In the genomic region with DNA sequence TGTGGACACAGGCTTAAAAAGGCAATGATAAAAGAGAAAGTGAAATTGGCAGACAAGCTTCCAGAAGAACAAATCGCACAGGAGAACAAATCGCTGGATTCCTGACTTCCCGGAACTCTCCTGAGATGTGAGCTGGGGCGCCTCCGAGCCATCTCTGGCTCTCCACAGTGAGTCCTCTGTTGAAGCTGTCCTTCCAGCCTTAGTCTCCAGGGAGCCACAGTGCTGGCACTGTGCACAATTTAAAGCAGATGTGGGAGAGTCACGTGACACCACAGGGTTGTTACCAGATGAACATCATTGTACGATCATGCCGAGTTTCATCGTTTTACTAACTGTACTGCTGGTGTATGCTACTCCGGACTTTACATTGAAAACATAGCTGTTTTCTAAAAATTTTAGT, we compare ENCODE assay signal across 12 mouse cellular contexts.
DNase-seq lines count a peak whose midpoint lies in the region; ATAC-seq lines count a peak whose summit lies in the region.
"Had no signal": no experiment of that assay in that cellular context is flagged by ENCODE, and none has a peak within 500 bp of the region (broad histone marks: within the 10 kb centered on the region; RNA-seq: fewer than 3 reads in every experiment).

No protein-coding gene starts in this region.

- no peaks in the 10 kb centered on the region for H3K27me3 ChIP-seq in embryonic facial prominence, embryonic 11.5 days (ENCODE audit: control insufficient read depth, insufficient read depth, low read length)
- H3K27me3 ChIP-seq in limb, embryonic 15.5 days, result no peaks in the 10 kb centered on the region
- H3K27me3 ChIP-seq: neural tube, embryonic 12.5 days had no signal

- DNase-seq in layer of hippocampus, adult 11-12 months (ENCODE audit: low spot score), result peak; percentile 19
- no peak for DNase-seq in layer of hippocampus, postnatal 36 days
- peak; percentile 83 for DNase-seq in embryonic facial prominence, embryonic 11.5 days (ENCODE audit: low spot score)
- DNase-seq in heart, adult 8-10 months (ENCODE audit: low spot score), result peak; percentile 25
- no peak for DNase-seq in cerebellum, adult 18-20 months
- DNase-seq: lung, postnatal 4 days; spleen, adult 18-20 months; thymus, postnatal 25 days had no signal

- peak; percentile 76 for ATAC-seq in embryonic facial prominence, embryonic 11.5 days (replicated peaks; ENCODE audit: insufficient number of reproducible peaks, low FRiP score, low TSS enrichment, low read depth)
- no peak for ATAC-seq in limb, embryonic 15.5 days (ENCODE audit: insufficient number of reproducible peaks, low FRiP score, low TSS enrichment, low read depth)
- no peak for ATAC-seq in erythroblast, adult 5-6 weeks (replicated peaks; ENCODE audit: low FRiP score, poor library complexity, severe bottlenecking)
- ATAC-seq: intestine, postnatal 0 days had no signal

- WGBS in embryonic facial prominence, embryonic 11.5 days, result 31% methylated on average over 10 of the region's 10 CpGs
- 36% methylated on average over 10 of the region's 10 CpGs for WGBS in limb, embryonic 15.5 days

- no peak overlapping the region; the same call in 1 of the 2 replicates for H3K4me2 ChIP-seq in embryonic facial prominence, embryonic 11.5 days (ENCODE audit: low read depth, low read length)
- peak overlapping the region; percentile 22; the same call in 1 of the 2 replicates for H3K4me2 ChIP-seq in limb, embryonic 15.5 days
- H3K4me2 ChIP-seq: neural tube, embryonic 12.5 days had no signal

- no peak overlapping the region for H3K9ac ChIP-seq in embryonic facial prominence, embryonic 11.5 days (replicated peaks; ENCODE audit: low read length)
- no peak overlapping the region for H3K9ac ChIP-seq in limb, embryonic 15.5 days
- H3K9ac ChIP-seq: neural tube, embryonic 12.5 days had no signal

- no peak overlapping the region for H3K4me3 ChIP-seq in embryonic facial prominence, embryonic 11.5 days (ENCODE audit: low read depth, low read length)
- no peak overlapping the region for H3K4me3 ChIP-seq in limb, embryonic 15.5 days
- H3K4me3 ChIP-seq: neural tube, embryonic 12.5 days had no signal

- H3K36me3 ChIP-seq in embryonic facial prominence, embryonic 11.5 days (replicated peaks; ENCODE audit: control insufficient read depth, insufficient read depth, low read depth, low read length), result no peaks in the 10 kb centered on the region
- no peaks in the 10 kb centered on the region for H3K36me3 ChIP-seq in limb, embryonic 15.5 days
- H3K36me3 ChIP-seq: neural tube, embryonic 12.5 days had no signal

- H3K27ac ChIP-seq in embryonic facial prominence, embryonic 11.5 days (replicated peaks; ENCODE audit: low read depth, low read length), result no peak overlapping the region
- no peak overlapping the region for H3K27ac ChIP-seq in limb, embryonic 15.5 days
- H3K27ac ChIP-seq: neural tube, embryonic 12.5 days had no signal

- H3K4me1 ChIP-seq in embryonic facial prominence, embryonic 11.5 days (ENCODE audit: control insufficient read depth, insufficient read depth, low read length), result no peaks in the 10 kb centered on the region
- 0 out of 2 replicates have a peak, but pooled peaks cover 4% of the 10 kb centered on the region for H3K4me1 ChIP-seq in limb, embryonic 15.5 days

- H3K9me3 ChIP-seq in embryonic facial prominence, embryonic 11.5 days (replicated peaks; ENCODE audit: control insufficient read depth, low read length), result no peaks in the 10 kb centered on the region
- H3K9me3 ChIP-seq in limb, embryonic 15.5 days, result no peaks in the 10 kb centered on the region
- H3K9me3 ChIP-seq: neural tube, embryonic 12.5 days had no signal

Comparison
In these comparisons a context has a peak if more than half of its experiments do, and no peak if none do; other contexts are left out.
1. DNase-seq: peak in layer of hippocampus, adult 11-12 months (single experiment), embryonic facial prominence, embryonic 11.5 days (single experiment) and heart, adult 8-10 months (single experiment); none in layer of hippocampus, postnatal 36 days (0 of 2) and cerebellum, adult 18-20 months (0 of 2).